Mouse (Mus musculus): ENCODE measurements around the gene Tdgf1.

DNA sequence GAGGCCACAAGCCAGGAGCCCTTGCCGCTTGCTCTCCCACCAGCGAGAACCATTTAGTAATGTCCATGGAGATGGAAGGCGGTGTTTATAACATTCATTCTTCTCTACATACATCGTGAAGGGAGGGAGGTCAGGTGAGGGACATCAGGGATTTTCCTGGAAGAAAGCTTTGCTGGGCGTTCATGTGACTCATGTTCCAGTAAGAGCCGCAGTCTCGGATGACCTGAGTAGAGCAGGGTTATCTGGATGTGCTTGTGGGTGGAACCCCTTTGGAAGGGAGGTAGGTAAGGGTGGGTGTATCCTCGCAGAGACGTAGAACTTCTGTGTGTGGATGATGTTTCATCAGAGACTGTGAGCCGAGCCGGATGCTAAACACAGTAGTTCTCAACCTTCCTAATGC, 5.4 kb upstream of the Tdgf1 start, which contains the start of gene Lrrc2:
- TF ChIP-seq CTCF (IDR thresholded peaks at IDR 0.05 in 2 of 3, conservative IDR thresholded peaks at IDR 0.05 in 1 of 3; ENCODE audit: control insufficient read depth in 1 of 3, insufficient read depth in 1 of 3, low read depth in 2 of 3, low read length in 3 of 3, poor library complexity in 1 of 3, severe bottlenecking in 1 of 3) (no peak), POLR2A (IDR thresholded peaks at IDR 0.05; ENCODE audit: control insufficient read depth in 1 of 2, insufficient read depth in 1 of 2, low read depth in 1 of 2, low read length in 2 of 2, poor library complexity in 1 of 2) (no peak), RAD21 (IDR thresholded peaks at IDR 0.05; ENCODE audit: low read depth, low read length) (no peak), MXI1 (IDR thresholded peaks at IDR 0.05; ENCODE audit: low read depth, low read length) (no peak), MAX (IDR thresholded peaks at IDR 0.05; ENCODE audit: low read length) (no peak), NRF1 (IDR thresholded peaks at IDR 0.05; ENCODE audit: insufficient read depth, low read depth, low read length, poor library complexity, severe bottlenecking) (no peak)

Data from MEL (cell line).